Mouse (Mus musculus): Measurements from ENCODE around the gene Wdr43. TPM values are rescaled to one million over a fixed set of nuclear protein-coding genes. Genes with fewer than 3 reads are reported as not detected.

Wdr43 gene
- polyA plus RNA-seq, 1 experiment = 34.4 TPM

- no peak overlapping the region for H3ac ChIP-seq (ENCODE audit: control insufficient read depth, insufficient read length, low read depth)
- peaks cover 37% of the 10 kb centered on the region for H3K79me2 ChIP-seq (ENCODE audit: control insufficient read depth, insufficient read depth)
- H3K4me3 ChIP-seq (ENCODE audit: insufficient read depth, poor library complexity, severe bottlenecking) = no peak overlapping the region
- H3K27me3 ChIP-seq (ENCODE audit: control insufficient read depth, insufficient read depth, insufficient read length) = no peaks in the 10 kb centered on the region
- peaks cover 96% of the 10 kb centered on the region for H3K36me3 ChIP-seq (ENCODE audit: control insufficient read depth, insufficient read depth)
- TF ChIP-seq MAX (IDR thresholded peaks at IDR 0.05) = no peak
- TF ChIP-seq MYOG (IDR thresholded peaks at IDR 0.05; ENCODE audit: control insufficient read depth, extremely low read depth, insufficient read length) = no peak
- TF ChIP-seq CTCF (IDR thresholded peaks at IDR 0.05; ENCODE audit: control insufficient read depth, insufficient read depth, insufficient read length) = no peak
- no peak for TF ChIP-seq USF1 (IDR thresholded peaks at IDR 0.05; ENCODE audit: low read depth)
- no peak for TF ChIP-seq FOSL1 (IDR thresholded peaks at IDR 0.05; ENCODE audit: insufficient read depth, low read length, poor library complexity, severe bottlenecking)
- TF ChIP-seq MYOD1 (IDR thresholded peaks at IDR 0.05; ENCODE audit: control insufficient read depth, insufficient read length, low read depth) = no peak
- no peak for TF ChIP-seq CEBPB (IDR thresholded peaks at IDR 0.05; ENCODE audit: low read depth)
- peaks cover 14% of the 10 kb centered on the region for H3K79me3 ChIP-seq (ENCODE audit: low read depth)
Measured at GRCm38 (mm10) chr17:71652934-71653333, 37.2 kb downstream of the Wdr43 start.

- peaks cover 67% of the 10 kb centered on the region for H3K36me3 ChIP-seq (ENCODE audit: control insufficient read depth, insufficient read depth)
- no peaks in the 10 kb centered on the region for H3K79me3 ChIP-seq (ENCODE audit: low read depth)
- H3K79me2 ChIP-seq (ENCODE audit: control insufficient read depth, insufficient read depth) = peaks cover under 1% of the 10 kb centered on the region
- no peak for TF ChIP-seq FOSL1 (IDR thresholded peaks at IDR 0.05; ENCODE audit: insufficient read depth, low read length, poor library complexity, severe bottlenecking)
- no peaks in the 10 kb centered on the region for H3K27me3 ChIP-seq (ENCODE audit: control insufficient read depth, insufficient read depth, insufficient read length)
- H3K4me3 ChIP-seq (ENCODE audit: insufficient read depth, poor library complexity, severe bottlenecking) = no peak overlapping the region
- no peak overlapping the region for H3ac ChIP-seq (ENCODE audit: control insufficient read depth, insufficient read length, low read depth)
Measured at GRCm38 (mm10) chr17:71657521-71657920, 41.8 kb downstream of the Wdr43 start.

GRCm38 (mm10) chr17:71658666-71659065 lies 43.0 kb downstream of the Wdr43 start:
- no peaks in the 10 kb centered on the region for H3K79me2 ChIP-seq (ENCODE audit: control insufficient read depth, insufficient read depth)
- H3K79me3 ChIP-seq (ENCODE audit: low read depth) = no peaks in the 10 kb centered on the region
- no peaks in the 10 kb centered on the region for H3K27me3 ChIP-seq (ENCODE audit: control insufficient read depth, insufficient read depth, insufficient read length)
- H3K36me3 ChIP-seq (ENCODE audit: control insufficient read depth, insufficient read depth) = peaks cover 58% of the 10 kb centered on the region
- H3K4me3 ChIP-seq (ENCODE audit: insufficient read depth, poor library complexity, severe bottlenecking) = no peak overlapping the region
- no peak overlapping the region for H3ac ChIP-seq (ENCODE audit: control insufficient read depth, insufficient read length, low read depth)
- TF ChIP-seq FOSL1 (IDR thresholded peaks at IDR 0.05; ENCODE audit: insufficient read depth, low read length, poor library complexity, severe bottlenecking) (no peak), MAX (IDR thresholded peaks at IDR 0.05) (no peak), CEBPB (IDR thresholded peaks at IDR 0.05; ENCODE audit: low read depth) (no peak), USF1 (IDR thresholded peaks at IDR 0.05; ENCODE audit: low read depth) (no peak), CTCF (IDR thresholded peaks at IDR 0.05; ENCODE audit: control insufficient read depth, insufficient read depth, insufficient read length) (no peak), MYOD1 (IDR thresholded peaks at IDR 0.05; ENCODE audit: control insufficient read depth, insufficient read length, low read depth) (no peak), MYOG (IDR thresholded peaks at IDR 0.05; ENCODE audit: control insufficient read depth, extremely low read depth, insufficient read length) (no peak)

- no peaks in the 10 kb centered on the region for H3K79me2 ChIP-seq (ENCODE audit: control insufficient read depth, insufficient read depth)
- H3K79me3 ChIP-seq (ENCODE audit: low read depth) = no peaks in the 10 kb centered on the region
- H3K27me3 ChIP-seq (ENCODE audit: control insufficient read depth, insufficient read depth, insufficient read length) = no peaks in the 10 kb centered on the region
- H3K36me3 ChIP-seq (ENCODE audit: control insufficient read depth, insufficient read depth) = peaks cover 42% of the 10 kb centered on the region
- no peak overlapping the region for H3K4me3 ChIP-seq (ENCODE audit: insufficient read depth, poor library complexity, severe bottlenecking)
- no peak overlapping the region for H3ac ChIP-seq (ENCODE audit: control insufficient read depth, insufficient read length, low read depth)
- no peak for TF ChIP-seq FOSL1 (IDR thresholded peaks at IDR 0.05; ENCODE audit: insufficient read depth, low read length, poor library complexity, severe bottlenecking)
- TF ChIP-seq MYOG (IDR thresholded peaks at IDR 0.05; ENCODE audit: control insufficient read depth, extremely low read depth, insufficient read length) = no peak
- TF ChIP-seq CTCF (IDR thresholded peaks at IDR 0.05; ENCODE audit: control insufficient read depth, insufficient read depth, insufficient read length) = no peak
- no peak for TF ChIP-seq USF1 (IDR thresholded peaks at IDR 0.05; ENCODE audit: low read depth)
- TF ChIP-seq MYOD1 (IDR thresholded peaks at IDR 0.05; ENCODE audit: control insufficient read depth, insufficient read length, low read depth) = no peak
- TF ChIP-seq MAX (IDR thresholded peaks at IDR 0.05) = no peak
- TF ChIP-seq CEBPB (IDR thresholded peaks at IDR 0.05; ENCODE audit: low read depth) = no peak
Measured at GRCm38 (mm10) chr17:71660390-71660789, 44.7 kb downstream of the Wdr43 start.

GRCm38 (mm10) chr17:71662751-71663250 lies 47.1 kb downstream of the Wdr43 start:
- TF ChIP-seq MYOG (IDR thresholded peaks at IDR 0.05; ENCODE audit: control insufficient read depth, extremely low read depth, insufficient read length) = no peak
- peak; percentile 49 for TF ChIP-seq CTCF (IDR thresholded peaks at IDR 0.05; ENCODE audit: control insufficient read depth, insufficient read depth, insufficient read length)
- no peaks in the 10 kb centered on the region for H3K79me3 ChIP-seq (ENCODE audit: low read depth)
- H3K36me3 ChIP-seq (ENCODE audit: control insufficient read depth, insufficient read depth) = peaks cover 18% of the 10 kb centered on the region
- no peaks in the 10 kb centered on the region for H3K79me2 ChIP-seq (ENCODE audit: control insufficient read depth, insufficient read depth)
- H3K27me3 ChIP-seq (ENCODE audit: control insufficient read depth, insufficient read depth, insufficient read length) = no peaks in the 10 kb centered on the region
- H3K4me3 ChIP-seq (ENCODE audit: insufficient read depth, poor library complexity, severe bottlenecking) = no peak overlapping the region
- no peak overlapping the region for H3ac ChIP-seq (ENCODE audit: control insufficient read depth, insufficient read length, low read depth)

- Histone ChIP-seq H3K4me3 (ENCODE audit: insufficient read depth, poor library complexity, severe bottlenecking) (no peak overlapping the region), H3ac (ENCODE audit: control insufficient read depth, insufficient read length, low read depth) (no peak overlapping the region), H3K79me2 (ENCODE audit: control insufficient read depth, insufficient read depth) (no peaks in the 10 kb centered on the region), H3K79me3 (ENCODE audit: low read depth) (no peaks in the 10 kb centered on the region), H3K36me3 (ENCODE audit: control insufficient read depth, insufficient read depth) (peaks cover 11% of the 10 kb centered on the region), H3K27me3 (ENCODE audit: control insufficient read depth, insufficient read depth, insufficient read length) (no peaks in the 10 kb centered on the region)
- TF ChIP-seq CTCF (IDR thresholded peaks at IDR 0.05; ENCODE audit: control insufficient read depth, insufficient read depth, insufficient read length) (no peak), MAX (IDR thresholded peaks at IDR 0.05) (no peak), FOSL1 (IDR thresholded peaks at IDR 0.05; ENCODE audit: insufficient read depth, low read length, poor library complexity, severe bottlenecking) (no peak), CEBPB (IDR thresholded peaks at IDR 0.05; ENCODE audit: low read depth) (no peak), MYOD1 (IDR thresholded peaks at IDR 0.05; ENCODE audit: control insufficient read depth, insufficient read length, low read depth) (no peak), MYOG (IDR thresholded peaks at IDR 0.05; ENCODE audit: control insufficient read depth, extremely low read depth, insufficient read length) (no peak), USF1 (IDR thresholded peaks at IDR 0.05; ENCODE audit: low read depth) (no peak)
Measured at GRCm38 (mm10) chr17:71663491-71663890, 47.8 kb downstream of the Wdr43 start.

Measured in C2C12 (cell line).